Mouse (Mus musculus): ENCODE results near the gene Nsmf.

Gene Nsmf

GRCm38 (mm10) chr2:25054221-25055067, at the start of gene Nsmf:
Gene Nsmf (plus strand): TSS chr2:25054355.
- peak; percentile 71 for DNase-seq (ENCODE audit: low read depth, low spot score)

GRCm38 (mm10) chr2:25006767-25007166, 47.4 kb upstream of the Nsmf start:
- DNase-seq (ENCODE audit: low read depth, low spot score), result no peak

DNA sequence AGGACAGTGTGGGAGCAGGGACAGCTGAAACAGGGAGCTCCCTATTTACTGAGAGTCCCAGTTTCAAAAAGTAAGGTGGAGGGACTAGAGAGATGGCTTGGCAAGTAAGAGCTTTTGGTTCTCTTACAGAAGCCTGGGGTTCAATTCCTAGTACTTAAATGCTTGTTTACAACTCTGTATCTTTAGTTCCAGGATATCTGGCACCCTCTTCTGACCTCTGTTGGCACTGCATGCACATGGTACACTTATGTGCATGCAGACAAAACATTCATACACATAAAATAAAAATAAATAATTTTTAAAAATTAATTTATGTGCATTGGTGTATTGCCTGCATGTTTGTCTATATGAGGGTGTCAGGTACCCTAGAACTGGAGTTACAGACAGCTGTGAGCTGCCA, 45.9 kb upstream of the Nsmf start:
- DNase-seq (ENCODE audit: low read depth, low spot score), result no peak

- no peak for DNase-seq (ENCODE audit: low read depth, low spot score)
Observed at GRCm38 (mm10) chr2:25022678-25023077, 31.5 kb upstream of the Nsmf start.

GRCm38 (mm10) chr2:25025109-25025508, 29.0 kb upstream of the Nsmf start:
- DNase-seq (ENCODE audit: low read depth, low spot score), result no peak

DNA sequence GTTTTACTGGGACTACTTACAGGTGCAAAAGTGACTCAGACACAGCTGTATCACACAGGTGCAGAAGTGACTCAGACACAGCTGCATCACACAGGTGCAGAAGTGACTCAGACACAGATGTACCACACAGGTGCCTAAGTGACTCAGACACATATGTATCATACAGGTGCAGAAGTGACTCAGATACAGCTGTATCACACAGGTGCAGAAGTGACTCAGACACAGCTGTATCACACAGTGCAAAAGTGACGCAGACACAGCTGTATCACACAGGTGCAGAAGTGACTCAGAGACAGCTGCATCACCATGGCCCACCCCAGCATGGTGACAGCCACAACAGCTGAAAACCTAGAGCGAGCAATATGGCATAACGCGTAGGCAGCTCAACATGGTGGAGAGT, 19.2 kb upstream of the Nsmf start:
- DNase-seq (ENCODE audit: low read depth, low spot score), result no peak

DNA sequence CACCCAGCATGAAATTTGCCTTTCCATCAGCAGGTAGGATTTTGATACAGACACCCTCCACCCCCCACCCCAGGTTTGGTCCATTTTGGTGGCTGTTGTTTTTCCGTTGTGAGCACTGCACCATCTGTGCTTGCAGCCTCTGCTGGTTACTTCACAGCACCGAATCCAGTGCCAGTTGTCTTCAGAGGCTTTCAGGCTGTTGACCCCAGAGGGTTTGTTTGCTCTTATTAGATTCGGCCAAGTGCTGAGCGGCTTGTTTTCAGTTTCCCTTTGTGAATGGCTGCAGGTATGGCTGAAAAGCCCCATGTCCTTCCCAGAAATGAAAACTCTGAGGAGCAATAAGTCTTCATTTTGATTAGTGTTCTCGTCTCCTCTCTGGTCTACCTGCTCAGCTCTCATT, 14.1 kb upstream of the Nsmf start:
- DNase-seq (ENCODE audit: low read depth, low spot score), result no peak

DNA sequence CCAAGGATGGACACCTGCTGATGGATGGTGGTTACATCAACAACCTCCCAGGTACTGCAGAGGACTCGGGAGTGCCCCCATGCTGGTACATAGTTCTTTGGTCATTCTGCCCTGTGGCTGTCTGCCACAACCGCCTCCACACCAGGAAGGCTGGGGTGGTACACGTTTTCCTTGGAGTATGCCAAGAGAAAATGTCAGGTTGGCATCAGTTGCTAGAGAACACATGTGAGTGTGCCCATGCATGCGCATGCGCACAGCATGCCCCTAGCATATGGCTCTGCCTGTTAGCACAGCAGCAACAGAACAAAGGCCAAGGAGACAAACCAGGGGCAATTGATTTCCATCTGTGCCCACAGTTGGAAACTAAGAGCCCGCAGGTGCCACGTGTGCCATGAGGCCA, 3.2 kb upstream of the Nsmf start:
- no peak for DNase-seq (ENCODE audit: low read depth, low spot score)

DNA sequence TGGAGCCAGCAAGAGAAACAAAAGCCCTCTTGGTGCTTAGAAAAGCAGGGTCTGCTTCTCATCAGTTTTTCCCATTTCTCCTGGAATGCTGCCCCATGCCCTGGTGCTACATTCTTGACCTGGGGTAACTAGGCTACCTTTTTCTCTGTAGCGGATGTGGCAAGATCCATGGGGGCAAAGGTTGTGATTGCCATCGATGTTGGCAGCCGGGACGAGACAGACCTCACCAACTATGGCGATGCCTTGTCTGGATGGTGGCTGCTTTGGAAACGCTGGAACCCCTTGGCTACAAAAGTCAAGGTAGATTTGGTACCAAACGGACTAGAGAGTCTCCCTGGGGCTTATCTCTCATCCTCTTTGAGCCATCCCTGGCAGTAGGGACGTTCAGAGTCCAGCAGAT, 2.7 kb upstream of the Nsmf start:
- DNase-seq (ENCODE audit: low read depth, low spot score), result no peak

DNA sequence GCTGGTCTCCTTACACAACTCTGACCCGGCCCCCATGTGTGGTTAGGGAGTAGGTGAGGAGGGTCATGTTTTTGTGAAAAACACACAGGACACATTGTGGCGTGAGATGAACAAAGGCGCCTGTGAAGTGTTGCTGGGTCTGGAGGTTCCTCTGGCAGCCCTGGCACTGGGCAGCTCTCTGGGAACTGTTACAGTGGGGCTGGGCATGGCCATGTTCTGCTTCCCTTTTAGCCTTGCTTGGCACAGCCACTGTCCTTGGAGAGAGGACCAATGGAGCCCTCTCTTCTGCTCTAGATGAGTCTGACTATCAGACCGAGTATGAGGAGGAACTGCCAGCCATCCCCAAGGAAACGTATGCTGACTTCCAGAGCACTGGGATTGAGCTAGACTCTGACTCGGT, 1.1 kb upstream of the Nsmf start:
- no peak for DNase-seq (ENCODE audit: low read depth, low spot score)

DNA sequence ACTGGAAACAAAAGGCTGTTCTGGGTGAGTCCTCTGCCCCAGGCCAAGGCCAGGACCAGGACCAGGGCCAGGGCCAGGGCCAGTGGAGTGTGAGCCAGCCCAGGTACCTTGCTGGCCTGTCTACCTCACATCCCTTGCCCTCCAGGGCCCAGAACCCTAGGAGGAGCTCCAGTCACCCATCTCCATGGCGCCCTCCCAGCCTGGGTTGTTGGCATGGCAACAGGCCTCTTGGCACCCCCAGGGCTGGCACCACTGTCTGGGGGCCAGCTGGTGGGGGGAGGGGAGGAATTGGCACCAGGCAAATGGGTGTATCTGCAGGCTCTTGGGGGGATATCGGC, 882 bp downstream of the Nsmf start:
- no peak for DNase-seq (ENCODE audit: low read depth, low spot score)

GRCm38 (mm10) chr2:25055409-25056155, 1.4 kb downstream of the Nsmf start:
- DNase-seq (ENCODE audit: low read depth, low spot score), result no peak

- DNase-seq (ENCODE audit: low read depth, low spot score), result no peak
Observed at GRCm38 (mm10) chr2:25058926-25059325, 4.8 kb downstream of the Nsmf start.

DNA sequence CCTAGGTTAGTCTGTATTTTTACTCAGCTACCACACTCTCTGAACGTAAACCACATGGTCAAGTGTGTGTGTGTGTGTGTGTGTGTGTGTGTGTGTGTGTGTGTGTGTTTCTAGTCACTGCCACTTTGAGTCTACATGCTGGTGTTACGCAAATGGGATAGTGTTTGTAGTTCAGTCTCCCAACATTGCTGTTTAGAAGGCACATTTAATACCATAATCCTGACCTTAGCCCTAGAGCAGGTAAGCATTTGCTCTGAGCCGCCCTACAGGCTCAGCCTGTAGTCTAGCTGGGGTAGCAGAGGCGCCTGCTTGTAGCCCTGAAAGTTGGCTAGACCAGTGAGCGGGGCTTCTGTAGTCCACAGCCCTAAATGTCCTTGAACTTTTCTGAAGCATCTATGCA, 9.4 kb downstream of the Nsmf start:
- DNase-seq (ENCODE audit: low read depth, low spot score), result no peak

DNA sequence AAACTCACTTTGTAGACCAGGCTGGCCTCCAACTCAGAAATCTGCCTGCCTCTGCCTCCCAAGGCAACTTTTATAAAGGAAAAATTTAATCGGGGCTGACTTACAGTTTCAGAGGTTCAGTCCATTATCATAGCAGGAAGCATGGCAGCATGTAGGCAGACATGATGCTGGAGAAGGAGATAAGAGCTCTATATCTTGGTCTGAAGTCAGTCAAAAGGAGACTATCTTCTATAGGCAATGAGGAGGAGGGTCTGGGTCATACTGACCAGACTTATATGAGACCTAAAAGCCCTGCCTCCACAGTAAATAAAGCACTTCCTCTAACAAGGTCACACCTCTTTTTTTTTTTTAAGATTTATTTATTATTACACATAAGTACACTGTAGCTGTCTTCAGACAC, 10.1 kb downstream of the Nsmf start:
- no peak for DNase-seq (ENCODE audit: low read depth, low spot score)

GRCm38 (mm10) chr2:25065537-25065936, 11.4 kb downstream of the Nsmf start:
- no peak for DNase-seq (ENCODE audit: low read depth, low spot score)

GRCm38 (mm10) chr2:25066552-25066951, 12.4 kb downstream of the Nsmf start:
- DNase-seq (ENCODE audit: low read depth, low spot score), result no peak

- no peak for DNase-seq (ENCODE audit: low read depth, low spot score)
Observed at GRCm38 (mm10) chr2:25069537-25069936, 15.4 kb downstream of the Nsmf start.

DNA sequence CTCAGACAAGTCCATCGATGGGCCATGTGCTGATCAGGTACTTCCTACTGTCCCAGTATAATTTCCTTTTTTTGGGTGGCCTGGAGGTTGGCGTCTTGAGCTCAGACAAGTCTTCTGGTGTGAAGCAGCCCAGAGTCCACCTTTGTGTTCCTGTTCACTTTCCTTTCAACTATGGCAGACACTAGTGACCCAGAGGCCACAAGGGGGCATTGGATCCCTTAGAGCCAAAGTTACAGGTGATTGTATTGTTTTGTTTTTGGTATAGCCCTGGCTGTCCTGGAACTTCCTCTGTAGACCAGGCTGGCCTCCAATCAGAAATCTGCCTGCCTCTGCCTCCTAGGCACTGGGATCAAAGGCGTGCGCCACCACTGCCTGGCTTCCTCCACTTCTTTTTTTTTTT, 18.2 kb downstream of the Nsmf start:
- DNase-seq (ENCODE audit: low read depth, low spot score), result no peak

DNA sequence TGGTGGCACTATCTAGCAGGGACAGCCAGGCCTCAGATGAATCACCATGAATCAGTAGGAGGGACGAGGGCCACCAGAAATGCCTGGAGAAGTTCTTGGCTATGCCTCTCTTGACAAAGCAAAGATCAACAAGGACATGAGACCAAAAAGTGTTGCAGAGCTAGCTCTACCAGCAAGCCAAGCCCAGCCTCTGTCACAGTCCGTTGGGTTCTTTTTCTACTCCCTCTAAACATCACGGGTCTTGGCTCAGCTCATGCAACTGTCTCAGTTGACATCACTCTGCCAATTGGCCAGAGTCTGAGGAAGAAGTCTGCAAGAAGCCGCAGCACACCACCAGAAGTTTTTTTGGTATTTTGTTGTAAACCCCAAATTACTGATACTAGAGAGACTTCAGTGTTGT, 21.4 kb downstream of the Nsmf start:
- no peak for DNase-seq (ENCODE audit: low read depth, low spot score)

- no peak for DNase-seq (ENCODE audit: low read depth, low spot score)
Observed at GRCm38 (mm10) chr2:25078967-25079366, 24.8 kb downstream of the Nsmf start.

- no peak for DNase-seq (ENCODE audit: low read depth, low spot score)
Observed at GRCm38 (mm10) chr2:25080076-25080475, 25.9 kb downstream of the Nsmf start, which contains the start of gene Entpd8. Gene Entpd8 (plus strand): TSS chr2:25080304.

GRCm38 (mm10) chr2:25083697-25084096, 29.5 kb downstream of the Nsmf start:
- DNase-seq (ENCODE audit: low read depth, low spot score), result no peak

Data from retina, postnatal 7 days (tissue).